Mouse (Mus musculus): ENCODE results near the gene Mpv17l2. TPM values are rescaled to one million over a fixed set of nuclear protein-coding genes. Genes with fewer than 3 reads are reported as not detected.

Mpv17l2 gene
- polyA plus RNA-seq, 1 experiment from 2014 or later, result 52.2 TPM

DNA sequence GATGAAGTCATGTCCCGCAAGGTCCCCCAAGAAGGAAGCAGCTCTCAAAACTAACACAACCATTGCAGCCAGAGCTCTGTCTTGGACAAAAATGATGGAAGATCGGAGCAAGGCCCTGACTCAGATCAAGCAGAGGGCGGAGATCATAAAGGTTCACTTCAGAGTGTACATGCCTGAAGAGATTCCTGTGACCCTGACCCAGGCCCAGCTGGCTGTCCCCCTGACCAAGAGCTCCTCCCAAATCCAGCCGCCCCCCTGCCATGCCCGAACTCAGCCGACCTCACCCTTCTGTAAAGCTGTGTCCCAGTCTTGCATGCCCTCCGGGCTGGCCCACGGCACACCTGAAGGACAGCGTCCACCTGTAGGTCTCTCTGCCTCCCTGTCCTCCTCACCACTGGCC, 51.0 kb downstream of the Mpv17l2 start:
- 79% methylated on average over 9 of the region's 9 CpGs for WGBS (ENCODE audit: insufficient replicate concordance)
- ATAC-seq, result no peak
- Histone ChIP-seq H3K36me3 (no peaks in the 10 kb centered on the region), H3K4me2 (no peak overlapping the region), H3K4me1 (no peaks in the 10 kb centered on the region), H3K4me3 (no peak overlapping the region), H3K9ac (no peak overlapping the region), H3K27ac (no peak overlapping the region), H3K9me3 (replicated peaks) (no peaks in the 10 kb centered on the region), H3K27me3 (replicated peaks) (peaks cover 17% of the 10 kb centered on the region)

Small RNAs within 50 kb of the gene (microRNA-seq; reads per million reads assigned to microRNA genes)
- not detected for gene Mir7240

Other genes with a start within 250 kb of the Mpv17l2 start
- gene Fkbp8, start 233.2 kb downstream of the Mpv17l2 start, polyA plus RNA-seq (2016; fragmentation: Nextera tagmentation; extraction: Ambion mirVana), result 223 and 224 TPM in 2 replicates
- 44.7 and 45.0 TPM in 2 replicates for gene Kxd1, start 233.0 kb downstream of the Mpv17l2 start, polyA plus RNA-seq (2016; fragmentation: Nextera tagmentation; extraction: Ambion mirVana)
- gene Ell, start 221.5 kb downstream of the Mpv17l2 start, polyA plus RNA-seq (2016; fragmentation: Nextera tagmentation; extraction: Ambion mirVana), result 13.1 TPM in 2 replicates
- 114 and 115 TPM in 2 replicates for gene Isyna1, start 166.6 kb downstream of the Mpv17l2 start, polyA plus RNA-seq (2016; fragmentation: Nextera tagmentation; extraction: Ambion mirVana)
- gene Ssbp4, start 152.1 kb downstream of the Mpv17l2 start, polyA plus RNA-seq (2016; fragmentation: Nextera tagmentation; extraction: Ambion mirVana), result 96.4 and 98.0 TPM in 2 replicates
- 4.1 and 4.6 TPM in 2 replicates for gene Lrrc25, start 144.8 kb downstream of the Mpv17l2 start, polyA plus RNA-seq (2016; fragmentation: Nextera tagmentation; extraction: Ambion mirVana)
- 4.4 and 4.9 TPM in 2 replicates for gene Gdf15, start 128.5 kb downstream of the Mpv17l2 start, polyA plus RNA-seq (2016; fragmentation: Nextera tagmentation; extraction: Ambion mirVana)
- 19.6 and 24.2 TPM in 2 replicates for gene Pgpep1, start 100.6 kb downstream of the Mpv17l2 start, polyA plus RNA-seq (2016; fragmentation: Nextera tagmentation; extraction: Ambion mirVana)
- gene Lsm4, start 87.7 kb downstream of the Mpv17l2 start, polyA plus RNA-seq (2016; fragmentation: Nextera tagmentation; extraction: Ambion mirVana), result 266 and 269 TPM in 2 replicates
- 59.5 and 66.8 TPM in 2 replicates for gene Jund, start 62.0 kb downstream of the Mpv17l2 start, polyA plus RNA-seq (2016; fragmentation: Nextera tagmentation; extraction: Ambion mirVana)
- gene Iqcn, start 57.5 kb downstream of the Mpv17l2 start, polyA plus RNA-seq (2016; fragmentation: Nextera tagmentation; extraction: Ambion mirVana), result not detected in 2 replicates
- gene Gm3336, start 42.4 kb downstream of the Mpv17l2 start, polyA plus RNA-seq (2016; fragmentation: Nextera tagmentation; extraction: Ambion mirVana), result not detected in 2 replicates
- gene Pde4c, start 37.2 kb downstream of the Mpv17l2 start, polyA plus RNA-seq (2016; fragmentation: Nextera tagmentation; extraction: Ambion mirVana), result 0.56 and 0.71 TPM in 2 replicates
- gene Rab3a, start 6.3 kb downstream of the Mpv17l2 start, polyA plus RNA-seq (2016; fragmentation: Nextera tagmentation; extraction: Ambion mirVana), result 3.3 and 3.9 TPM in 2 replicates
- 23.3 and 27.3 TPM in 2 replicates for gene Pik3r2, start 15.8 kb upstream of the Mpv17l2 start, polyA plus RNA-seq (2016; fragmentation: Nextera tagmentation; extraction: Ambion mirVana)
- gene Mast3, start 44.1 kb upstream of the Mpv17l2 start, polyA plus RNA-seq (2016; fragmentation: Nextera tagmentation; extraction: Ambion mirVana), result 9.8 and 10.4 TPM in 2 replicates
- gene Il12rb1, start 47.5 kb upstream of the Mpv17l2 start, polyA plus RNA-seq (2016; fragmentation: Nextera tagmentation; extraction: Ambion mirVana), result 0.18 and 0.22 TPM in 2 replicates
- 16.1 and 17.8 TPM in 2 replicates for gene Arrdc2, start 78.8 kb upstream of the Mpv17l2 start, polyA plus RNA-seq (2016; fragmentation: Nextera tagmentation; extraction: Ambion mirVana)
- 0.55 and 0.72 TPM in 2 replicates for gene Kcnn1, start 102.3 kb upstream of the Mpv17l2 start, polyA plus RNA-seq (2016; fragmentation: Nextera tagmentation; extraction: Ambion mirVana)
- gene Ccdc124, start 113.0 kb upstream of the Mpv17l2 start, polyA plus RNA-seq (2016; fragmentation: Nextera tagmentation; extraction: Ambion mirVana), result 78.8 and 81.1 TPM in 2 replicates
- 0.08 and 0.11 TPM in 2 replicates for gene Slc5a5, start 131.8 kb upstream of the Mpv17l2 start, polyA plus RNA-seq (2016; fragmentation: Nextera tagmentation; extraction: Ambion mirVana)
- gene Rpl18a, start 136.5 kb upstream of the Mpv17l2 start, polyA plus RNA-seq (2016; fragmentation: Nextera tagmentation; extraction: Ambion mirVana), result 3,066 and 3,170 TPM in 2 replicates
- 28.4 and 30.9 TPM in 2 replicates for gene Map1s, start 145.0 kb upstream of the Mpv17l2 start, polyA plus RNA-seq (2016; fragmentation: Nextera tagmentation; extraction: Ambion mirVana)